Mouse (Mus musculus): ENCODE data around the gene Aph1a. TPM values are rescaled to one million over a fixed set of nuclear protein-coding genes. Genes with fewer than 3 reads are reported as not detected.
"Not testable (repeated sequence)": the region's sequence is repeated elsewhere in the genome, so short reads cannot be mapped to it uniquely, and the experiment has no call there.

Gene Aph1a
- polyA plus RNA-seq (2015; fragmentation: Nextera tagmentation; extraction: Ambion mirVana), result 27.8 and 32.4 TPM in 2 replicates

GRCm38 (mm10) chr3:95893606-95894316 is at the start of gene Aph1a:
Aph1a (plus strand) TSS chr3:95893969.
- peak; percentile 97 for DNase-seq (ENCODE audit: low spot score)

GRCm38 (mm10) chr3:95850611-95851010 is 43.2 kb upstream of the Aph1a start:
- no peak for DNase-seq (ENCODE audit: low spot score)

GRCm38 (mm10) chr3:95851317-95851716 is 42.5 kb upstream of the Aph1a start:
- no peak for DNase-seq (ENCODE audit: low spot score)

- peak; percentile 94 for DNase-seq (ENCODE audit: low spot score)
Measured at GRCm38 (mm10) chr3:95855502-95856089, 38.2 kb upstream of the Aph1a start, which contains the start of gene Prpf3. Prpf3 (minus strand) TSS chr3:95855885.

GRCm38 (mm10) chr3:95856115-95856514 is 37.7 kb upstream of the Aph1a start:
- no peak for DNase-seq (ENCODE audit: low spot score)

- not testable (repeated sequence) for DNase-seq (ENCODE audit: low spot score)
Measured at GRCm38 (mm10) chr3:95857050-95857449, 36.7 kb upstream of the Aph1a start.

GRCm38 (mm10) chr3:95858278-95858677 is 35.5 kb upstream of the Aph1a start:
- DNase-seq (ENCODE audit: low spot score), result not testable (repeated sequence)

- DNase-seq (ENCODE audit: low spot score), result peak; percentile 41
Measured at GRCm38 (mm10) chr3:95860323-95860722, 33.4 kb upstream of the Aph1a start.

- DNase-seq (ENCODE audit: low spot score), result peak; percentile 32
Measured at GRCm38 (mm10) chr3:95861216-95861615, 32.6 kb upstream of the Aph1a start.

GRCm38 (mm10) chr3:95861796-95862195 is 32.0 kb upstream of the Aph1a start:
- peak; percentile 89 for DNase-seq (ENCODE audit: low spot score)

GRCm38 (mm10) chr3:95863578-95863977 is 30.2 kb upstream of the Aph1a start:
- no peak for DNase-seq (ENCODE audit: low spot score)

GRCm38 (mm10) chr3:95865050-95865449 is 28.7 kb upstream of the Aph1a start:
- no peak for DNase-seq (ENCODE audit: low spot score)

GRCm38 (mm10) chr3:95865571-95865970 is 28.2 kb upstream of the Aph1a start:
- no peak for DNase-seq (ENCODE audit: low spot score)

- DNase-seq (ENCODE audit: low spot score), result no peak
Measured at GRCm38 (mm10) chr3:95866071-95866470, 27.7 kb upstream of the Aph1a start.

- no peak for DNase-seq (ENCODE audit: low spot score)
Measured at GRCm38 (mm10) chr3:95867408-95867807, 26.4 kb upstream of the Aph1a start.

GRCm38 (mm10) chr3:95870976-95871375 is 22.8 kb upstream of the Aph1a start:
- DNase-seq (ENCODE audit: low spot score), result no peak

- peak; percentile 86 for DNase-seq (ENCODE audit: low spot score)
Measured at GRCm38 (mm10) chr3:95871392-95871867, 22.3 kb upstream of the Aph1a start, which contains the start of gene Mrps21. Mrps21 (minus strand) TSS chr3:95871519.

- DNase-seq (ENCODE audit: low spot score), result no peak
Measured at GRCm38 (mm10) chr3:95872048-95872447, 21.7 kb upstream of the Aph1a start.

GRCm38 (mm10) chr3:95879063-95879462 is 14.7 kb upstream of the Aph1a start:
- DNase-seq (ENCODE audit: low spot score), result no peak

- DNase-seq (ENCODE audit: low spot score), result peak; percentile 96
Measured at GRCm38 (mm10) chr3:95881979-95882815, 11.6 kb upstream of the Aph1a start, which contains the start of gene Ciart. Ciart (minus strand) TSS chr3:95882251.

- DNase-seq (ENCODE audit: low spot score), result peak; percentile 80
Measured at GRCm38 (mm10) chr3:95882816-95883425, 10.8 kb upstream of the Aph1a start.

Data from thymus, postnatal 0 days (tissue).